Mouse (Mus musculus): ENCODE data around the gene Coq7. TPM values are rescaled to one million over a fixed set of nuclear protein-coding genes. Genes with fewer than 3 reads are reported as not detected.

Coq7 gene
- 26.8 and 45.1 TPM in 2 replicates for polyA plus RNA-seq (2012; rRNA removed)

GRCm38 (mm10) chr7:118533178-118533578 is at the start of gene Coq7:
TSS of gene Coq7 (minus strand) at chr7:118533356.
- peak within 1 kb of the TSS; percentile 68 for H3K4me3 ChIP-seq (ENCODE audit: low read depth, low read length)
- H3K36me3 ChIP-seq (ENCODE audit: control insufficient read depth, insufficient read depth, low read length) = peaks cover 2% of the 10 kb centered on the region
- peak within 1 kb of the TSS; percentile 87 for H3K27ac ChIP-seq (ENCODE audit: insufficient read depth, low read depth, low read length)
- WGBS = under 1% methylated on average over 31 of the region's 31 CpGs
- TF ChIP-seq POLR2A (IDR thresholded peaks at IDR 0.05; ENCODE audit: low read depth, low read length) (peak; percentile 71), CTCF (IDR thresholded peaks at IDR 0.05; ENCODE audit: extremely low read depth, insufficient read length, insufficient replicate concordance, low read depth, low read length) (no peak)
- peaks cover 1% of the 10 kb centered on the region; the same call in 1 of the 2 replicates for H3K4me1 ChIP-seq (ENCODE audit: control insufficient read depth, insufficient read depth, insufficient read length, low read length)
- no peaks in the 10 kb centered on the region for H3K27me3 ChIP-seq (ENCODE audit: control insufficient read depth, insufficient read depth, low read length)

- Histone ChIP-seq H3K27ac (ENCODE audit: insufficient read depth, low read depth, low read length) (no peak overlapping the region), H3K36me3 (ENCODE audit: control insufficient read depth, insufficient read depth, low read length) (no peaks in the 10 kb centered on the region), H3K4me3 (ENCODE audit: low read depth, low read length) (no peak overlapping the region), H3K4me1 (ENCODE audit: control insufficient read depth, insufficient read depth, insufficient read length, low read length) (peaks cover 13% of the 10 kb centered on the region), H3K27me3 (ENCODE audit: control insufficient read depth, insufficient read depth, low read length) (no peaks in the 10 kb centered on the region)
- no peak for TF ChIP-seq CTCF (IDR thresholded peaks at IDR 0.05; ENCODE audit: extremely low read depth, insufficient read length, insufficient replicate concordance, low read depth, low read length)
- no peak for TF ChIP-seq POLR2A (IDR thresholded peaks at IDR 0.05; ENCODE audit: low read depth, low read length)
- WGBS = 75% methylated on average over 2 of the region's 2 CpGs
Observed at GRCm38 (mm10) chr7:118579938-118580337, 46.8 kb upstream of the Coq7 start.

- no peak overlapping the region for H3K27ac ChIP-seq (ENCODE audit: insufficient read depth, low read depth, low read length)
- no peaks in the 10 kb centered on the region for H3K27me3 ChIP-seq (ENCODE audit: control insufficient read depth, insufficient read depth, low read length)
- H3K4me1 ChIP-seq (ENCODE audit: control insufficient read depth, insufficient read depth, insufficient read length, low read length) = peaks cover 15% of the 10 kb centered on the region
- TF ChIP-seq POLR2A (IDR thresholded peaks at IDR 0.05; ENCODE audit: low read depth, low read length) = no peak
- TF ChIP-seq CTCF (IDR thresholded peaks at IDR 0.05; ENCODE audit: extremely low read depth, insufficient read length, insufficient replicate concordance, low read depth, low read length) = no peak
- no peaks in the 10 kb centered on the region for H3K36me3 ChIP-seq (ENCODE audit: control insufficient read depth, insufficient read depth, low read length)
- 83% methylated on average over 3 of the region's 3 CpGs for WGBS
- no peak overlapping the region for H3K4me3 ChIP-seq (ENCODE audit: low read depth, low read length)
Observed at GRCm38 (mm10) chr7:118578269-118578668, 45.1 kb upstream of the Coq7 start.

GRCm38 (mm10) chr7:118572039-118572438 is 38.9 kb upstream of the Coq7 start:
- TF ChIP-seq POLR2A (IDR thresholded peaks at IDR 0.05; ENCODE audit: low read depth, low read length) = no peak
- no peak for TF ChIP-seq CTCF (IDR thresholded peaks at IDR 0.05; ENCODE audit: extremely low read depth, insufficient read length, insufficient replicate concordance, low read depth, low read length)
- Histone ChIP-seq H3K4me1 (ENCODE audit: control insufficient read depth, insufficient read depth, insufficient read length, low read length) (peaks cover 46% of the 10 kb centered on the region), H3K27me3 (ENCODE audit: control insufficient read depth, insufficient read depth, low read length) (no peaks in the 10 kb centered on the region), H3K4me3 (ENCODE audit: low read depth, low read length) (no peak overlapping the region), H3K27ac (ENCODE audit: insufficient read depth, low read depth, low read length) (peak overlapping the region; percentile 52; the same call in 1 of the 2 replicates), H3K36me3 (ENCODE audit: control insufficient read depth, insufficient read depth, low read length) (no peaks in the 10 kb centered on the region)
- whole genome bisulfite sequencing = 20% methylated on average over 5 of the region's 5 CpGs

GRCm38 (mm10) chr7:118571350-118571749 is 38.2 kb upstream of the Coq7 start:
- H3K27ac ChIP-seq (ENCODE audit: insufficient read depth, low read depth, low read length) = peak overlapping the region; percentile 52
- H3K4me1 ChIP-seq (ENCODE audit: control insufficient read depth, insufficient read depth, insufficient read length, low read length) = peaks cover 46% of the 10 kb centered on the region
- 50% methylated on average over 5 of the region's 5 CpGs for WGBS
- H3K27me3 ChIP-seq (ENCODE audit: control insufficient read depth, insufficient read depth, low read length) = no peaks in the 10 kb centered on the region
- TF ChIP-seq POLR2A (IDR thresholded peaks at IDR 0.05; ENCODE audit: low read depth, low read length) (no peak), CTCF (IDR thresholded peaks at IDR 0.05; ENCODE audit: extremely low read depth, insufficient read length, insufficient replicate concordance, low read depth, low read length) (no peak)
- H3K4me3 ChIP-seq (ENCODE audit: low read depth, low read length) = no peak overlapping the region
- no peaks in the 10 kb centered on the region for H3K36me3 ChIP-seq (ENCODE audit: control insufficient read depth, insufficient read depth, low read length)

- TF ChIP-seq POLR2A (IDR thresholded peaks at IDR 0.05; ENCODE audit: low read depth, low read length) = no peak
- no peak for TF ChIP-seq CTCF (IDR thresholded peaks at IDR 0.05; ENCODE audit: extremely low read depth, insufficient read length, insufficient replicate concordance, low read depth, low read length)
- Histone ChIP-seq H3K4me1 (ENCODE audit: control insufficient read depth, insufficient read depth, insufficient read length, low read length) (peaks cover 35% of the 10 kb centered on the region), H3K27ac (ENCODE audit: insufficient read depth, low read depth, low read length) (peak overlapping the region; percentile 89), H3K4me3 (ENCODE audit: low read depth, low read length) (no peak overlapping the region; the same call in 1 of the 2 replicates), H3K36me3 (ENCODE audit: control insufficient read depth, insufficient read depth, low read length) (no peaks in the 10 kb centered on the region), H3K27me3 (ENCODE audit: control insufficient read depth, insufficient read depth, low read length) (no peaks in the 10 kb centered on the region)
- 27% methylated on average over 6 of the region's 6 CpGs for WGBS
Observed at GRCm38 (mm10) chr7:118569121-118569543, 36.0 kb upstream of the Coq7 start.

GRCm38 (mm10) chr7:118554290-118554689 is 21.1 kb upstream of the Coq7 start:
- 92% methylated on average over 2 of the region's 2 CpGs for WGBS
- no peak overlapping the region for H3K27ac ChIP-seq (ENCODE audit: insufficient read depth, low read depth, low read length)
- H3K27me3 ChIP-seq (ENCODE audit: control insufficient read depth, insufficient read depth, low read length) = no peaks in the 10 kb centered on the region
- no peaks in the 10 kb centered on the region for H3K4me1 ChIP-seq (ENCODE audit: control insufficient read depth, insufficient read depth, insufficient read length, low read length)
- H3K36me3 ChIP-seq (ENCODE audit: control insufficient read depth, insufficient read depth, low read length) = peaks cover 1% of the 10 kb centered on the region
- H3K4me3 ChIP-seq (ENCODE audit: low read depth, low read length) = no peak overlapping the region
- TF ChIP-seq CTCF (IDR thresholded peaks at IDR 0.05; ENCODE audit: extremely low read depth, insufficient read length, insufficient replicate concordance, low read depth, low read length) (no peak), POLR2A (IDR thresholded peaks at IDR 0.05; ENCODE audit: low read depth, low read length) (no peak)
